Mouse (Mus musculus) small intestine, adult 10 weeks (tissue): Measurements from ENCODE around the gene Apbb1. TPM values are rescaled to one million over a fixed set of nuclear protein-coding genes. Genes with fewer than 3 reads are reported as not detected.

Experiments used
- polyA plus RNA-seq: library from polyadenylated mRNA; stranded (reverse); fragments of 350-450 nt; fragmentation: Illumina TruSeq; extraction: RNeasy Lipid Tissue Mini Kit (QIAGEN cat#74804); gene quantifications from one replicate; pipeline ENCODE4 v1.2.3, GENCODE M21; 2014; ENCODE audit warnings: low replicate concordance

Gene Apbb1
- polyA plus RNA-seq = not detected

DNA sequence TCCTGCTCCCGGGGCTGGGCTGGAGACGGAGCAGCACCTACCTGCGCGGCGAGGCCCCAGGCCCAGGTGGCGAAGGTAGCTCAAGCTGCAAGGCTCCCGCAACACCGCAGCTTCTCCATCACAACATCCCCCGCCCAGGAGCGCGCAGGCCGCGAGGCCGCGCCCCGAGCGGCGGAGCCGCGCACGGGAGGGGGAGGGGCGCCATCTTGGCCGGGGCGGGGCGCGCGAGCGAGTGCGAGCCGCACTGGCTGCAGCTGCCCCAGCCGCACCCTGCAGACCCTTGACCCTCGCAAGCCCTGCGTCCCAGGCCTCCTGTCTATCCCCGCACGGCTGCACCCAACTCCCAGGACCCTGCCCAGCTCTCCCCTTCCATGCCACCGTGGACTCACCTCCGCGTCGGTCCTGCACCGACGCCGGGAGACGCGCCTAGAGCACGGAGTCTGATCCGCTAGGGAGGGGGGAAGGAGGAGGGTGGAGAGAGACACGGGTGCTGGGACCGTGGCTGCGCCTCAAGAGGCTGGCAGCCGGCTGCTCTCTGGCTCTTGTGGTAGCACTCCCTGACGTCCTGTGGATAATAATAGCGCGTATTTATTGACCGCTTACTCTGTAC, at the start of gene Apbb1:
Apbb1 (minus strand) TSS at position 560 of the 610 bp plus-strand sequence.

DNA sequence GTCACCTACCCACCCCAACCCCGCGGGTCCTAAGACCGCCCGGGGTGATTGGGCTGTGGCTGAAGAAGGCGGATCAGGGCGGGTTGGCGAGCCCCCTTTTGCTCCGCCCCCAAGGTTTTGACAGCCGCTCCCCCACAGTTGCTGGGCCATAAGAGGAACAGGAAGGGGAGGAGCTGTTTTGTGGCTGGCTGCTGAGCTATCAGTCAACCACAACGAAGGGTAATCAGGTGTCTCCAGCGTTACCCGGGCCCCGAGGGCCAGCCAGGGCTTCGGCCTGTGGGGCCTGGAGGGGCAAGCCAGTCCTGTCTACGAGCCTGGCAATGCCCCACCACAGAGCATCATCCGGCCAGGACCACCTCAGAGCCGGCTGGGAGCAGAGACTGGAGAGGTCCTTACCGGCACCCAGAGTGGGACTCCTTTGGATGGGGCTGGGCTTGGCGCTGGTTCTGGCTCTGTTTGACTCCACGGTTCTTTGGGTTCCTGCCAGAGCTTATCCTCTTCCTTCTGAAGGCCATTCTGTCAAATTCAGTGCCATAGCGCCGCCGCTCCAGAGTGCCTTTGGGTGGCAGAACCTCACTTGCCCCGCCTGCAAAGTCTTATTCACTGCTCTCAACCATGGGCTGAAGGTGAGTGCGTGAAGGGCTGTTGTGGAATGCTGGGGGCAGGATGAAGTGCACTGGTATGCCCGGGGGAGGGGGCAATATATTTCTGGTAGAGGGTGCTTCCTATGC, 27.1 kb downstream of the Apbb1 start, which contains the start of gene Smpd1:
Smpd1 (plus strand) TSS at position 149 of the 731 bp plus-strand sequence.

Other genes with a start within 250 kb of the Apbb1 start
- gene Olfr690, start 247.5 kb downstream of the Apbb1 start, polyA plus RNA-seq = not detected
- gene Olfr691, start 239.4 kb downstream of the Apbb1 start, polyA plus RNA-seq = not detected
- gene Olfr692, start 213.4 kb downstream of the Apbb1 start, polyA plus RNA-seq = not detected
- not detected for gene Gm5901, start 206.6 kb downstream of the Apbb1 start, polyA plus RNA-seq
- 44.8 TPM for gene Fam160a2, start 181.6 kb downstream of the Apbb1 start, polyA plus RNA-seq
- not detected for gene Cnga4, start 177.1 kb downstream of the Apbb1 start, polyA plus RNA-seq
- gene Cckbr, start 155.9 kb downstream of the Apbb1 start, polyA plus RNA-seq = not detected
- 1.9 TPM for gene Cavin3, start 99.4 kb downstream of the Apbb1 start, polyA plus RNA-seq
- 0.33 TPM for gene Smpd1, start 27.3 kb downstream of the Apbb1 start, polyA plus RNA-seq
- not detected for gene Hpx, start 18.5 kb upstream of the Apbb1 start, polyA plus RNA-seq
- gene Trim3, start 51.9 kb upstream of the Apbb1 start, polyA plus RNA-seq = 3.6 TPM
- 33.0 TPM for gene Timm10b, start 58.4 kb upstream of the Apbb1 start, polyA plus RNA-seq
- gene Arfip2, start 58.8 kb upstream of the Apbb1 start, polyA plus RNA-seq = 6.9 TPM
- 1.5 TPM for gene Gm45799, start 58.9 kb upstream of the Apbb1 start, polyA plus RNA-seq
- gene Dnhd1, start 69.2 kb upstream of the Apbb1 start, polyA plus RNA-seq = 1.3 TPM
- 21.5 TPM for gene Ilk, start 154.9 kb upstream of the Apbb1 start, polyA plus RNA-seq
- 14.9 TPM for gene Rrp8, start 155.7 kb upstream of the Apbb1 start, polyA plus RNA-seq
- 7.3 TPM for gene Taf10, start 162.7 kb upstream of the Apbb1 start, polyA plus RNA-seq
- gene Tpp1, start 170.6 kb upstream of the Apbb1 start, polyA plus RNA-seq = 45.4 TPM
- gene Dchs1, start 206.0 kb upstream of the Apbb1 start, polyA plus RNA-seq = not detected
- gene Mrpl17, start 229.4 kb upstream of the Apbb1 start, polyA plus RNA-seq = 4.0 TPM